Mouse (Mus musculus): ENCODE data around the gene Gm10772. TPM values are rescaled to one million over a fixed set of nuclear protein-coding genes. Genes with fewer than 3 reads are reported as not detected.
"Not testable (repeated sequence)": the region's sequence is repeated elsewhere in the genome, so short reads cannot be mapped to it uniquely, and the experiment has no call there.

Gm10772 gene
- not detected for total RNA-seq (2021)

- not testable (repeated sequence) for DNase-seq (ENCODE audit: extremely low spot score in 1 of 2, low spot score in 1 of 2)
Measured at GRCm38 (mm10) chr13:66227473-66227872, at the start of gene Gm10772. TSS of gene Gm10772 (minus strand) at chr13:66227573.

GRCm38 (mm10) chr13:66263914-66264313, 36.5 kb upstream of the Gm10772 start:
- not testable (repeated sequence) for DNase-seq (ENCODE audit: extremely low spot score in 1 of 2, low spot score in 1 of 2)

- DNase-seq (ENCODE audit: extremely low spot score in 1 of 2, low spot score in 1 of 2), result not testable (repeated sequence)
Measured at GRCm38 (mm10) chr13:66263141-66263540, 35.8 kb upstream of the Gm10772 start.

GRCm38 (mm10) chr13:66214349-66214748, 13.0 kb downstream of the Gm10772 start:
- DNase-seq (ENCODE audit: extremely low spot score in 1 of 2, low spot score in 1 of 2), result no peak

GRCm38 (mm10) chr13:66213811-66214210, 13.6 kb downstream of the Gm10772 start:
- DNase-seq (ENCODE audit: extremely low spot score in 1 of 2, low spot score in 1 of 2), result not testable (repeated sequence)

- not testable (repeated sequence) for DNase-seq (ENCODE audit: extremely low spot score in 1 of 2, low spot score in 1 of 2)
Measured at GRCm38 (mm10) chr13:66179172-66179571, 48.2 kb downstream of the Gm10772 start.

Other genes starting within 250 kb of the Gm10772 start
- not detected for gene Gm10324, start 108.0 kb downstream of the Gm10772 start, total RNA-seq (2021)
- not detected for gene 2410141K09Rik, start 213.5 kb upstream of the Gm10772 start, total RNA-seq (2021)